Mouse (Mus musculus) cerebellum, adult 2 months (tissue): ENCODE measurements around the gene Naip2.
"Not testable (repeated sequence)": the region's sequence is repeated elsewhere in the genome, so short reads cannot be mapped to it uniquely, and the experiment has no call there.

Experiments
- CTCF ChIP-seq: fragments of 200-500 bp; IDR thresholded peaks from 2 replicates; pipeline ENCODE4 v1.5.1; 2011; ENCODE audit warnings: low read depth, mild to moderate bottlenecking, control low read depth, low read length, moderate library complexity, borderline replicate concordance; ENCODE audit not compliant: insufficient read depth
- POLR2A ChIP-seq: fragments of 200-500 bp; IDR thresholded peaks from 2 replicates; pipeline ENCODE4 v1.6.1; 2011; ENCODE audit warnings: low read length, control low read depth, borderline replicate concordance; ENCODE audit not compliant: insufficient read depth

DNA sequence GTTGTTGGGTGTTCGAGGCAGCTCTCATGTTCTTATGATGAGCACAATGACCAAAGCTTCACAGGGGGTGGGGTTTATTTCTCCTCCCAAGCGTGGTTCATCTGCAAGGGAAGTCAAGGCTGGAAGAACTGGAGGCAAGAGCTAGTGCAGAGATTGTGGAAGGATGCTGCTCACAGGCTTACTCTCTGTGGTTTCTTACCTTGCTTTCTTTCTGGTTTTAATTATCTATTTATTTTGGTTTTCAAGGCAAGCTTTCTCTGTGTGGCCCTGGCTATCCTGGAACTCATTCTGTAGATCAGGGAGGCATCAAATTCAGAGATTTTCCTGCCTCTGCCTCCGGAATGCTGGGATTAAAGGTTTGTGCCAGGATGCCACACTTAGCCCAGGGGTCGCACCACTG lies 44.3 kb upstream of the Naip2 start, which contains the start of gene Naip5:
- TF ChIP-seq CTCF, POLR2A: not testable (repeated sequence)
